Mouse (Mus musculus): ENCODE data around the gene Sla2. TPM values are rescaled to one million over a fixed set of nuclear protein-coding genes. Genes with fewer than 3 reads are reported as not detected.

The Sla2 gene
- total and polyA plus RNA-seq, 3 experiments = 0.62 to 0.98 (median 0.83) TPM

DNA sequence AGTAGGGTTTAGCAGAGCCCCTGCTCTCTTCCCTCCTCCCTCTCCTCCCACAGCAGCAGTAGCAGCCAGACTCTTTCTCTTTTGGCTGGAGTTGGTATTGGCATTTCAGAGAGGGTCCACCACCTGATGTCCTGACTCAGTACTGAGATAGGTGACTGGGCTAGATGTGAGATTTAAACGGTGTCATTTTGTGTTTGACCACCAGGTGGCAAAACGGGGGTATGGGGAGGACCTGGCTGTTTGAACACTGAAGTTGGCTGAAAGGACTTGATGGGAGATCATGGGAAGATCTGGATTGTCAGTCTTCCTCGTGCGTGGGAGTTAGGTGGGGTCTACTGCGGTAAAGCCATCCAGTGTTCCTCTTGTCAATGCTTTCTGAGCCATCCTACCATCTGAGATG lies 13.4 kb downstream of the Sla2 start:
- Histone ChIP-seq H3K4me3 (ENCODE audit: low read depth, low read length) (no peak overlapping the region), H3K27me3 (ENCODE audit: insufficient read depth, low read length) (no peaks in the 10 kb centered on the region), H3K36me3 (replicated peaks) (peaks cover 81% of the 10 kb centered on the region), H3K9me3 (replicated peaks) (no peaks in the 10 kb centered on the region), H3K4me1 (ENCODE audit: insufficient read depth, low read depth, low read length) (peaks cover 79% of the 10 kb centered on the region)
- TF ChIP-seq GATA1 (IDR thresholded peaks at IDR 0.05; ENCODE audit: borderline replicate concordance, low read length) (no peak), CTCF (IDR thresholded peaks at IDR 0.05; ENCODE audit: low read depth, low read length) (peak; percentile 31)
- ATAC-seq (ENCODE audit: extremely low read depth, insufficient number of reproducible peaks, low FRiP score, poor library complexity, severe bottlenecking) (no peak), DNase-seq (ENCODE audit: low spot score) (no peak)

DNA sequence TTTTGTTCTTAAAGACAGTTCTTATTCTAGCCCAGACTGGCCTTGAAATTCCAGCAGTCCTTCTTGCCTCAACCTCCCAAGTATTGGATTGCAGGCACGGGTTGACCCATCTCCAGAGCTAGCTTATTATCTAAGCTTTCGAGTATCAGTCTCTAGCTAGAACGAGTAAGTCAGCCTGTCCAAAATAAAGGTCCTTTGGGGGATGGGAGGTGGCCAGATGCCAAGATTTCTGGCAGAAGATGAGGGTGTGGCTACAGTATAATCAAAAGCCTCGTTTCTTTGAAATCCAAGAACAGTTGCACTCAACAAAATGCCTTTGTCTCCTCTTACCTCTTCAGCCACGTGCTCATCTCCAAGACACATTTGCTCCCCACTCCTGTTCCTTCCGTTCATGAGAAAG lies 16.5 kb downstream of the Sla2 start:
- peaks cover 84% of the 10 kb centered on the region for H3K4me1 ChIP-seq (ENCODE audit: insufficient read depth, low read depth, low read length)
- H3K9me3 ChIP-seq (replicated peaks) = no peaks in the 10 kb centered on the region
- H3K4me3 ChIP-seq (ENCODE audit: low read depth, low read length) = no peak overlapping the region
- no peaks in the 10 kb centered on the region for H3K27me3 ChIP-seq (ENCODE audit: insufficient read depth, low read length)
- DNase-seq (ENCODE audit: low spot score) (no peak), ATAC-seq (ENCODE audit: extremely low read depth, insufficient number of reproducible peaks, low FRiP score, poor library complexity, severe bottlenecking) (no peak)
- TF ChIP-seq TAL1 (conservative IDR thresholded peaks at IDR 0.05; ENCODE audit: low read depth, low read length) = no peak
- no peak for TF ChIP-seq GATA1 (IDR thresholded peaks at IDR 0.05; ENCODE audit: borderline replicate concordance, low read length)
- TF ChIP-seq POLR2AphosphoS5 (IDR thresholded peaks at IDR 0.05; ENCODE audit: insufficient replicate concordance, low read depth, low read length) = no peak
- TF ChIP-seq GATA2 (IDR thresholded peaks at IDR 0.05; ENCODE audit: borderline replicate concordance, low read depth, low read length) = no peak
- no peak for TF ChIP-seq CTCF (IDR thresholded peaks at IDR 0.05; ENCODE audit: low read depth, low read length)
- H3K36me3 ChIP-seq (replicated peaks) = peaks cover 100% of the 10 kb centered on the region

DNA sequence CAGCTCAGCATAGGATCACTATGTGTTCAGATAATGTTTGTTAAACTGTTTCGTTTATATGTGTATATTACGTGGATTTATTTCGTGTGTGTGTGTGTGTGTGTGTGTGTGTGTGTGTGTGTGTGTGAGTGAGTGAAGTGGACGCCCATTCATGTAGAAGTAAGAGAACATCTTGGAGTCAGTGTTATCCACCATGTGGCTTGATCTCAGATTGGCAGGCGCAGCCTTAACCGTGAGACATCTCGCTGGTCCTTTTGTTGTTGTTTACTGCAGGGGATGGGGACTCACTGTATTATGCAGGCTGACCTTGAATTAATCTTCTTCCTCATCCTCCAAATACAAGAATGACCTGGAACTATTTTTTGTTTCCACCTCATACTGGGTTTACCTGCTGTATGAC lies 17.4 kb downstream of the Sla2 start:
- no peak overlapping the region for H3K4me3 ChIP-seq (ENCODE audit: low read depth, low read length)
- TF ChIP-seq CTCF (IDR thresholded peaks at IDR 0.05; ENCODE audit: low read depth, low read length) (no peak), POLR2AphosphoS5 (IDR thresholded peaks at IDR 0.05; ENCODE audit: insufficient replicate concordance, low read depth, low read length) (no peak), TAL1 (conservative IDR thresholded peaks at IDR 0.05; ENCODE audit: low read depth, low read length) (no peak), GATA2 (IDR thresholded peaks at IDR 0.05; ENCODE audit: borderline replicate concordance, low read depth, low read length) (no peak), GATA1 (IDR thresholded peaks at IDR 0.05; ENCODE audit: borderline replicate concordance, low read length) (no peak)
- no peaks in the 10 kb centered on the region for H3K9me3 ChIP-seq (replicated peaks)
- DNase-seq (ENCODE audit: low spot score) (no peak), ATAC-seq (ENCODE audit: extremely low read depth, insufficient number of reproducible peaks, low FRiP score, poor library complexity, severe bottlenecking) (no peak)
- H3K27me3 ChIP-seq (ENCODE audit: insufficient read depth, low read length) = no peaks in the 10 kb centered on the region
- H3K4me1 ChIP-seq (ENCODE audit: insufficient read depth, low read depth, low read length) = peaks cover 90% of the 10 kb centered on the region
- peaks cover 99% of the 10 kb centered on the region for H3K36me3 ChIP-seq (replicated peaks)

DNA sequence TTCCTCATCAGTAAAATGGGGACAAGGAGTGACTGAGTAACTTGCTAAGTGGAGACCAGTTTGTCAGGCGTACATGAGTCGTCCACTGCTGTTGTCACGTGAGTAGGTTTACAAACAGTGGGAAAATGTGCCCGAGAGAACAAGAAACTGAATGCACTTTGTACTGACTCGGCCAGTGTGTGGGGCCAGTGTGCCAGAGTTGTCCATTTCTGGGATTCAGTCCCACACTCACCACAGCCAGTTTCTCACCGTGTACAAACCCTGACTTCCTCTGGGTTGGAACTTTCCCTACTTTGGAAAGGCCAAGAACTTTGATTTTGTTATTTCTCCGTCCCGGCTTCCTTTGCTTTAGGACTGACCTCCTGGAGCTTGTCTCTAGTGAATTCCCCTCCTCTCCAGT lies 18.0 kb downstream of the Sla2 start:
- Histone ChIP-seq H3K27me3 (ENCODE audit: insufficient read depth, low read length) (no peaks in the 10 kb centered on the region), H3K4me3 (ENCODE audit: low read depth, low read length) (no peak overlapping the region), H3K36me3 (replicated peaks) (peaks cover 99% of the 10 kb centered on the region), H3K9me3 (replicated peaks) (no peaks in the 10 kb centered on the region), H3K4me1 (ENCODE audit: insufficient read depth, low read depth, low read length) (peaks cover 90% of the 10 kb centered on the region)
- ATAC-seq (ENCODE audit: extremely low read depth, insufficient number of reproducible peaks, low FRiP score, poor library complexity, severe bottlenecking) = no peak
- DNase-seq (ENCODE audit: low spot score) = no peak
- no peak for TF ChIP-seq TAL1 (conservative IDR thresholded peaks at IDR 0.05; ENCODE audit: low read depth, low read length)
- TF ChIP-seq GATA1 (IDR thresholded peaks at IDR 0.05; ENCODE audit: borderline replicate concordance, low read length) = no peak
- no peak for TF ChIP-seq GATA2 (IDR thresholded peaks at IDR 0.05; ENCODE audit: borderline replicate concordance, low read depth, low read length)
- TF ChIP-seq CTCF (IDR thresholded peaks at IDR 0.05; ENCODE audit: low read depth, low read length) = no peak
- TF ChIP-seq POLR2AphosphoS5 (IDR thresholded peaks at IDR 0.05; ENCODE audit: insufficient replicate concordance, low read depth, low read length) = no peak

DNA sequence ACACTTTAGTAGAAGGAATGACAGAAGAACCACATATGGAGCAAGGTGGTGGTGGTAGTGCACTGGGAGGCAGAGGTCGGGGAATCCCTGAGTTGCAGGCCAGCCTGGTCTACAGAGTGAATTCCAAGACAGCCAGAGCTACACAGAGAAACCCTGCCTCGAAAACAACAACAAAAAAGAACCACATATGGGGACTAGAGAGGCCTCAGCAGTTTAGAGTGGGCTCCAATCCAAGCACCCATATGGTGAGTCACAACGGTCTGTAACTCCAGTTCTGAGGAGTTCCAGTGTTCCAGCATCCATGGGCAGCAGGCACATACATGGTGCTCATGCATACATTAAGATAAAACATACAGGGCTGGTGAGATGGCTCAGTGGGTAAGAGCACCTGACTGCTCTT lies 22.5 kb downstream of the Sla2 start:
- H3K4me1 ChIP-seq (ENCODE audit: insufficient read depth, low read depth, low read length) = peaks cover 57% of the 10 kb centered on the region

DNA sequence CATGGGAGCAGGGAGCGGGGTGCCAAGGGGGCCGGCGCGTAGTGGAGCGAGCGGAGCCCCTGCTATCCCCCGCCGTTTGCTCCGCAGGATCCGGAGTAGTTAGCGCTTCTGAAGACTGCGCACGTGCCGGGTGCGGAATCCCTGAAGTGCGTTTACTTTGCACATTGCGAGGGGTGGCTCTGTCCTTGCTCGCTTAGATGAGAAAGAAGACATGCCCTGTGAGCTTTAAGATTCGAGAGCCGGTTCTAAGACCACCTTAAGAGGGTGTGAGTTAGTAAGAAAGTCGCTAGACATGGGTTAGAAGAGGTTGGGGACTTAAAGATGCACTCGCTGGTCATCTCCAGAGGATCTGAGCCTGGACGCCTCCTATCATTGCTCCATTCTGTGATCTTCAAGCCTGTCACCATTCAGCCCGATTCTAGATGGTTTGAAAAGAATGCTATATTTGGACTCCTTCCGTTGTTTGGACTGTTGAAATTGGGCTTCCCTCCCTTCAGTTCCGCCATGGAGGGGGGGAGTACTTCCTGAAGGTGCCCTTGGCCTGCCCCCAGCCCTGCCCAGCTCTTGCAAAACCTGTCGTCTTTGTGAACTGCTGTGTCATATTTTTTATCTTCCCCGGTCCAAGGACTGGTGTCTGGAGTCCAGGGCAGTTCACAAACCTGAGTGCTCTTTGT lies 23.4 kb downstream of the Sla2 start:
- Histone ChIP-seq H3K9me3 (replicated peaks) (no peaks in the 10 kb centered on the region), H3K36me3 (replicated peaks) (peaks cover 64% of the 10 kb centered on the region), H3K27me3 (ENCODE audit: insufficient read depth, low read length) (no peaks in the 10 kb centered on the region), H3K4me1 (ENCODE audit: insufficient read depth, low read depth, low read length) (peaks cover 49% of the 10 kb centered on the region), H3K4me3 (ENCODE audit: low read depth, low read length) (peak overlapping the region; percentile 98)
- TF ChIP-seq TAL1 (conservative IDR thresholded peaks at IDR 0.05; ENCODE audit: low read depth, low read length) (no peak), GATA1 (IDR thresholded peaks at IDR 0.05; ENCODE audit: borderline replicate concordance, low read length) (no peak), POLR2AphosphoS5 (IDR thresholded peaks at IDR 0.05; ENCODE audit: insufficient replicate concordance, low read depth, low read length) (no peak), CTCF (IDR thresholded peaks at IDR 0.05; ENCODE audit: low read depth, low read length) (no peak), GATA2 (IDR thresholded peaks at IDR 0.05; ENCODE audit: borderline replicate concordance, low read depth, low read length) (no peak)
- ATAC-seq (ENCODE audit: extremely low read depth, insufficient number of reproducible peaks, low FRiP score, poor library complexity, severe bottlenecking) = peak; percentile 55
- peak; percentile 54 for DNase-seq (ENCODE audit: low spot score)

More for the DNA sequence above, 22.5 kb downstream of the Sla2 start:
- no peak for DNase-seq (ENCODE audit: low spot score)
- Histone ChIP-seq H3K36me3 (replicated peaks) (peaks cover 64% of the 10 kb centered on the region), H3K4me3 (ENCODE audit: low read depth, low read length) (peak overlapping the region; percentile 98), H3K9me3 (replicated peaks) (no peaks in the 10 kb centered on the region), H3K27me3 (ENCODE audit: insufficient read depth, low read length) (no peaks in the 10 kb centered on the region)
- no peak for TF ChIP-seq GATA1 (IDR thresholded peaks at IDR 0.05; ENCODE audit: borderline replicate concordance, low read length)
- ATAC-seq (ENCODE audit: extremely low read depth, insufficient number of reproducible peaks, low FRiP score, poor library complexity, severe bottlenecking) = no peak
